Mouse (Mus musculus) neural tube, embryonic 13.5 days (tissue): ENCODE measurements around the gene Efcab6. TPM values are rescaled to one million over a fixed set of nuclear protein-coding genes. Genes with fewer than 3 reads are reported as not detected.
"Not testable (repeated sequence)": the region's sequence is repeated elsewhere in the genome, so short reads cannot be mapped to it uniquely, and the experiment has no call there.

Experiments
- ATAC-seq: fragments of 200-750 bp; cut with Nextera tagmentation; 2 replicates; pipeline ENCODE4 v1.8.0; 2017; ENCODE audit warnings: low read depth, mild to moderate bottlenecking, moderate TSS enrichment, moderate library complexity
- H3K27ac ChIP-seq: fragments of 300-500 bp; sonication (generic); replicated peaks from 2 replicates; pipeline ENCODE4 v1.5.1; 2015; ENCODE audit warnings: moderate library complexity, mild to moderate bottlenecking, inconsistent platforms
- H3K27me3 ChIP-seq: fragments of 300-500 bp; sonication (generic); 2 replicates; pipeline ENCODE4 v1.6.1; 2015; ENCODE audit warnings: mild to moderate bottlenecking, inconsistent platforms
- H3K36me3 ChIP-seq: fragments of 300-500 bp; sonication (generic); 2 replicates; pipeline ENCODE4 v1.6.1; 2015; ENCODE audit warnings: mild to moderate bottlenecking, inconsistent platforms
- H3K4me1 ChIP-seq: fragments of 300-500 bp; sonication (generic); replicated peaks from 2 replicates; pipeline ENCODE4 v1.6.1; 2015; ENCODE audit warnings: inconsistent platforms
- H3K4me2 ChIP-seq: fragments of 300-500 bp; sonication (generic); 2 replicates; pipeline ENCODE4 v1.6.1; 2015; ENCODE audit warnings: inconsistent platforms, mild to moderate bottlenecking, moderate library complexity
- H3K4me3 ChIP-seq: fragments of 300-500 bp; sonication (generic); 2 replicates; pipeline ENCODE4 v1.5.1; 2015; ENCODE audit warnings: mild to moderate bottlenecking, inconsistent platforms
- H3K9ac ChIP-seq: fragments of 300-500 bp; sonication (generic); 2 replicates; pipeline ENCODE4 v1.6.1; 2015; ENCODE audit warnings: moderate library complexity, mild to moderate bottlenecking, inconsistent platforms
- H3K9me3 ChIP-seq: fragments of 300-500 bp; sonication (generic); 2 replicates; pipeline ENCODE4 v1.6.1; 2016; ENCODE audit warnings: inconsistent platforms
- WGBS: fragments of 180-500 bp; shearing (Covaris S2); methylation state at CpG from one replicate; pipeline ENCODE4 v1.1.7; 2015; 5-methylcytosine and 5-hydroxymethylcytosine counted together
- polyA plus RNA-seq: library from polyadenylated mRNA; unstranded; fragments of >200 nt; fragmentation: Nextera tagmentation; extraction: Ambion mirVana; gene quantifications from 2 replicates; pipeline ENCODE4 v1.2.1, GENCODE M21; 2015

The Efcab6 gene
- polyA plus RNA-seq, result 0.36 and 1.2 TPM in 2 replicates

DNA sequence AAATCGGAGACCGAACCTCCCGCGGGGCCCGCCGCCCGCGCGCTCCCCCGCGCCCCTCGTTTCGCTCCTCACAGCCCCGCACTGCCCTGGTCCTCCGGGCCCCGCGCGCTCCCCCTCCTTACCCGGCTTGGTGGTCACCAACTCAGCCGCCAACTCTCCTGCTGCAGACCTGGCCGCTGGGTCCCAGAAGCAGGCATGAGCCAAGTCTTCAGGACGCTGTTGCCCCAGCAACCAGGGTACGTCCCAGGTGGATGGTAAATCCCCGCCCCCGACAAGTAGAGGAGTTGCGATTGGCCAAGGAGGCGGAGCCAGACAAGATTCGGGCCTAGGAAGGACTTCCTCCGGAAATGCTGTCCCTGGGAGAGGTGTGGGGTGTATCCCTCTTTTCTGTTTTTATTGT lies at the start of gene Efcab6:
Gene Efcab6 (minus strand): TSS at position 240 of the 400 bp plus-strand sequence.
- H3K36me3 ChIP-seq, result no peaks in the 10 kb centered on the region
- 2% methylated on average over 29 of the region's 29 CpGs for WGBS
- peak within 1 kb of the TSS; percentile 52; the same call in 1 of the 2 replicates for H3K9ac ChIP-seq
- H3K4me2 ChIP-seq, result peak within 1 kb of the TSS; percentile 67
- ATAC-seq, result peak; percentile 70
- no peak within 1 kb of the TSS for H3K27ac ChIP-seq
- peaks cover 51% of the 10 kb centered on the region for H3K27me3 ChIP-seq
- H3K4me3 ChIP-seq, result peak within 1 kb of the TSS; percentile 36
- H3K9me3 ChIP-seq, result no peaks in the 10 kb centered on the region
- H3K4me1 ChIP-seq, result peaks cover 25% of the 10 kb centered on the region

DNA sequence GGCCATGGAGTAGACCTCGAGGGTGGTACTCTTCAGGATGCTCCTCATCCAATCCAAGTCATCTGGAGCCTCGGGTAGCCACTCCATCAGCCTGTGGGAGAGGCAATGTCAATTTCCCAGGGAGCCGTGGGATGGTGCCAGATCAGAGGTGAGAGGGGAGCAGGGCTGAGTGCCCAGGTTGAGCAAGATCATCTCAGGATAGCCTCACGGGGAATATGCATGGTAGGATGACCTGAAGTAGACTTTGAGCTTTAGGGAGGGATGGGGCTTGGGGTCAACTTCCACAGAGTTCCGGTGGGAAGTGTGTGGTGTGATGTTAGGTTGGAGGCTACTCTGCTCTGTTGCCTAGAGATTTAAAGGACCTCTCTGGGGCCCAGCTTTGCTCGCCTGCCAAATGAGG lies 48.7 kb upstream of the Efcab6 start:
- Histone ChIP-seq H3K4me2 (no peak overlapping the region), H3K9ac (no peak overlapping the region), H3K4me3 (no peak overlapping the region), H3K4me1 (no peaks in the 10 kb centered on the region), H3K27me3 (no peaks in the 10 kb centered on the region), H3K36me3 (no peaks in the 10 kb centered on the region), H3K9me3 (0 out of 2 replicates have a peak, but pooled peaks cover 3% of the 10 kb centered on the region), H3K27ac (no peak overlapping the region)
- WGBS, result 76% methylated on average over 6 of the region's 6 CpGs
- no peak for ATAC-seq

DNA sequence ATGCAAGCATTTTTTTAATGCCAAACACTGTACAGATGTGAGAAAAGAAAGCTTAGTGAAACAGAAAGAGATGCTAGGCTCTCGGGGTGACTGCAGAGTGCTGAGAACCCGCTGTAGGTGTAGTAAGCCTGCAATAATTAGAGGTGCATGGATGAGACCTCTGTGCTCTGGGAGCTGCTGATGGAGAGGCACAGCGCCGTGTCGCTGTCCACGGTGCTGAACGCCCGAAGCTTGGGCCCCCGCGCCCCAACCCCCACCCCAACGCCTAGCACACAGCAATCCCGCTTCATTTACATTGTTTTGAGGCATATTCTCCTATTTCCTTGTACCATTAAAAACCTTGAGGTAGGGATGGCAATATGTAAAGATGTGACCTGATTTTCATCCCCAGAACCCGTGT lies 43.7 kb upstream of the Efcab6 start:
- Histone ChIP-seq H3K9me3 (no peaks in the 10 kb centered on the region), H3K4me3 (no peak overlapping the region), H3K4me2 (no peak overlapping the region), H3K4me1 (peaks cover 24% of the 10 kb centered on the region), H3K36me3 (no peaks in the 10 kb centered on the region), H3K27ac (no peak overlapping the region), H3K27me3 (peaks cover 38% of the 10 kb centered on the region), H3K9ac (no peak overlapping the region)
- no peak for ATAC-seq
- WGBS, result 8% methylated on average over 13 of the region's 13 CpGs

DNA sequence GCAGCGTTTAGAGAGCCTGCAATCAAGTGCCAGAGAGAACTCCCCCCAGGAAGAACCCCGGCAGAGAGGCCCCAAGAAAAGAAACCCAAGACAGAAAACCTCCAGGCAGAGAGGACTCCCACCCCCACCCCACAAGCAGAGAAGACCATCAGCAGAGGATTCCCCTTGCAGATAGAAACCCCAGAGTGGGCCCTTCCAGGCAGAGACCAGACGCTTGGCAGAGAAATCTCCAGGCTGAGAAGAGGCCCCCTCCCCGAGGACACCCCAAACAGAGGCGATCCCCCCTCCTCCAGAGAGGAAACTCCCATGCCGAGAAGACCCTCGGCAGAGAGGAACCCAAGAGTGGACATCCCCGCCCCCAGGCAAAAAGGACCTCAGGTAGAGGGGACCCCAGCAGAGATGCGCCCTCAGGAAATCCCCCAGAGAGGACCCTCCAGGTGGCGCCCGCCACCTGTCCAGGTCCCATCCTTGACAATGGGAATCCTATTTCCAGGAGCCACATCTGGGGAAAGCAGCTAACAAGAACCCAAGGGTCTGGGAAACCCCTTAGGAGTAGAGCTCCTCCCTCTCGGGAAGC lies 40.8 kb upstream of the Efcab6 start:
- ATAC-seq, result peak; percentile 58; the same call in 1 of the 2 replicates
- H3K4me3 ChIP-seq, result peak overlapping the region; percentile 59
- peaks cover 38% of the 10 kb centered on the region for H3K27me3 ChIP-seq
- no peaks in the 10 kb centered on the region for H3K9me3 ChIP-seq
- peaks cover 35% of the 10 kb centered on the region for H3K4me1 ChIP-seq
- H3K27ac ChIP-seq, result peak overlapping the region; percentile 61
- 10% methylated on average over 12 of the region's 12 CpGs for WGBS
- H3K4me2 ChIP-seq, result peak overlapping the region; percentile 72
- H3K9ac ChIP-seq, result peak overlapping the region; percentile 78
- H3K36me3 ChIP-seq, result no peaks in the 10 kb centered on the region

DNA sequence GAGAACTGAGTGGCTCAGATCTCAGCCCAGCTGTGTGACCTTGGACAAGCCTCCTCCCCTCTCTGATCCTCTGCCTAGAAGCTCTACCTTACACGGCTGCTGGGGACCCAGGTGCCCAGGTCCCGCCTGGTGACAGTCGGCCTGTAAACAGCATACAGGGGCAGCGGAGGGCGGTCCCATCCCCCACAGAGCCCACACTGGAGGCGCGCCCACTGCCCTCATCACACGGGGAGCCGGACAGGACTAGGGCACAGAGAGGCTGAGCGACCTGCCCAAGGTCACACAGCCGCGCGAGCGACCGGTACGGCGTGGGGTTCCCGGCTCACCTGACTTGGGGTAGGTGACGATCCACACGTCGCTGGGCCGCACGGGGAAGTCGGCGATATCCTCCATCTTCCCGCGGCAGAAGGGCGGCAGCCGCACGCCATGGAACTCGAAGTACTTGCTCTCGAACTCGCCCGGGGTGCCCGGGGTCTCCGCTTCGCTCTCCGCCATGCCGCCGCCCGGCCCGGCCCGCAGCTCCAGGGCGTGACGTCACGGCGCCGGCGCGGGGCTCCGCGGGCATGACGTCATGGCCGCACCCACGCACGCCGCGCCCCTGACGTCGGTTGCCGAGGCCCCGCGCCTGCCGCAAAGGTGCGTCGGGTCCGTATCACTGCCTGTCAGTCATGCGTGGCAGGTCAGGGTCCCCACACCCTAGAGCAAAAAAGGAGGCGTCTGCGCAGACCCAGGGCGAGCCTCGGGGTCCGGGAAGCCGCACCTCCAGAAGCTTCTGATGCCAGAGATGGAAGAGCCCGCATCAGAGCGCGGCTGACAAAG lies 40.1 kb upstream of the Efcab6 start, which contains the start of gene Sult4a1:
Gene Sult4a1 (minus strand): TSS at position 650 of the 819 bp plus-strand sequence.
- Histone ChIP-seq H3K27ac (peak within 1 kb of the TSS; percentile 61), H3K9me3 (no peaks in the 10 kb centered on the region), H3K4me1 (peaks cover 35% of the 10 kb centered on the region), H3K4me3 (peak within 1 kb of the TSS; percentile 59), H3K4me2 (peak within 1 kb of the TSS; percentile 72), H3K36me3 (no peaks in the 10 kb centered on the region), H3K9ac (peak within 1 kb of the TSS; percentile 78), H3K27me3 (peaks cover 38% of the 10 kb centered on the region)
- peak; percentile 88 for ATAC-seq
- WGBS, result 3% methylated on average over 76 of the region's 77 CpGs

DNA sequence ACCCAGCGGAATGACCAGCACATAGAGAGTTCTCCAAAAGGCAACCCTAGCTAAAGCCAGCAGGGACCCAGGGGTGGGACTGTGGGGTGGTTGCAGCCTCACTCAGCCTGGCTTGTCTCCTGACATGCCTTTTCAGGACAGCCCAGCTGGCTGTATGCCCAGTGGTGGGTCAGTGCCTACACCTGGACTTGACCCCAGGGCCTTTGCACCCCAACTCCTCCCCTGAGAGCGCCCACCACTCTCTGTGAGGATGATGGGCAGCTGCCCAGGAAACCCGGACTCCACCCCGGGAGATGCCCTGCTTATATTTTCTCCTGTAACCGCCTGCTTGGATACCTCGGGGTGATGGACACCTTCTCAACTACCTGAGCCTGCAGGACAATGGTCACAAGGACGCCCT lies 39.4 kb upstream of the Efcab6 start:
- 79% methylated on average over 7 of the region's 7 CpGs for WGBS
- ATAC-seq, result no peak
- H3K9me3 ChIP-seq, result no peaks in the 10 kb centered on the region
- no peak overlapping the region for H3K27ac ChIP-seq
- H3K4me3 ChIP-seq, result peak overlapping the region; percentile 59
- peaks cover 35% of the 10 kb centered on the region for H3K4me1 ChIP-seq
- H3K27me3 ChIP-seq, result peaks cover 38% of the 10 kb centered on the region
- peak overlapping the region; percentile 78 for H3K9ac ChIP-seq
- no peaks in the 10 kb centered on the region for H3K36me3 ChIP-seq
- H3K4me2 ChIP-seq, result peak overlapping the region; percentile 72

DNA sequence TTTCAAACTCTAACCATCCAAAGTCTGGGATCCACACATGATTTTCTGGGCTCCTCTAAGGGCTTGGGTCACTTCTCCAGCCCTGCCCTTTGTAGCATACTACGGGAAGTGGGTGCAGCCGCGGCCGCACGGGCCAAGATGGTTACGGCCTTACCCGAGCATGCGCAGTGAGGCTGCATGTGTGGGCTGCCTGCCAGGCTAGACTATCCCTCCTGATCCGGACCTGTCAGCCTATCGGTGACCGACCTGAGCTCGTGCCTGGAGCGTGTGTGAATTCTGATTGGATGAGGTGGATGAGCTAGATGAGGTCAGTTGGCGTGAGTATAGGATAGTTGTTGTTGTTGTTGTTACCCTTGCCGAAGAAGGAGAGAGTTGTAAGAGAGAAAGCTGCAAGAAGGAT lies 32.4 kb upstream of the Efcab6 start:
- H3K27me3 ChIP-seq, H3K4me2 ChIP-seq, ATAC-seq, H3K9ac ChIP-seq, H3K36me3 ChIP-seq, H3K9me3 ChIP-seq, H3K4me1 ChIP-seq, H3K27ac ChIP-seq, H3K4me3 ChIP-seq: not testable (repeated sequence)
- WGBS, result 81% methylated on average over 15 of the region's 15 CpGs

DNA sequence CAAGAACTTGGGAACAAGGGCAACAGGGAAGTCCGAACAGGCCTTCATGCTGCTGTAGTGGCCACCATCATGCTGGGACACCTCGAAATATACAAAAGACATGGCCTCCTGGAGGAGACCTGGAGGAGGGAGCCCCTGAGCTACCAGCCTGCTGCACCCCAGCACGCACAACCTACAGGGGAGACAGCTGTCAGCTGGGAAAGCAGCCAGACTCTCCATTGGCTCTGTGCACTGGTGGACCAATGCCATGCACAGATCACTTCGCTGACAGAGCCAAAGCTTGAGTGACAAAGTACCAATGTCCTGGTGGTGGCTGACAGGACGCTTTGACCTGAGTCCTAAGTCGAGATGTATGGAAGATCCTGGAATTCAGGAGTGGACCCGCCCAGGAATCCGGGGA lies 30.9 kb upstream of the Efcab6 start:
- Histone ChIP-seq H3K36me3 (no peaks in the 10 kb centered on the region; the same call in 1 of the 2 replicates), H3K27ac (no peak overlapping the region), H3K9ac (no peak overlapping the region), H3K4me1 (0 out of 2 replicates have a peak, but pooled peaks cover 3% of the 10 kb centered on the region), H3K4me2 (no peak overlapping the region), H3K27me3 (no peaks in the 10 kb centered on the region), H3K4me3 (no peak overlapping the region), H3K9me3 (no peaks in the 10 kb centered on the region)
- no peak for ATAC-seq
- WGBS, result 87% methylated on average over 8 of the region's 8 CpGs

DNA sequence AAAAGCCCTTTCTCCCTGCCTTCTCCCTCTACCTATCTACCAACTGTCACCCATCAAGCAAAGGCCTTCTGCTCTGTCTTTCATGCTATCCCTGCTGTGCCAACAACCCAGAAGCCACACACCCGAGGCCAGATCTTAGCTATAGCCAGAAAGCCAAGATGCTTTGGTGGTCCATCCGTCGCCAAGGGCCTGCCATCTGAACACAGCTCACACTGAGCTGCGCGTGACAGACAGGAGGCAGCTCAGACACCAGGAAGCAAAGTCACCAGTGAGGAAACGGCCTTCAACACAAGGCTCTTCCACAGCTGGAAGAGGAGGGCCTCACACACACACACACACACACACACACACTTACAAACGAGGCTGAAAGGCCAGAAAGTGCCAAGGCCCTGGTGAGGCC lies 29.7 kb upstream of the Efcab6 start:
- Histone ChIP-seq H3K36me3 (peaks cover 5% of the 10 kb centered on the region; the same call in 1 of the 2 replicates), H3K4me1 (0 out of 2 replicates have a peak, but pooled peaks cover 3% of the 10 kb centered on the region), H3K4me3 (no peak overlapping the region), H3K27ac (no peak overlapping the region), H3K4me2 (no peak overlapping the region), H3K9ac (no peak overlapping the region), H3K9me3 (no peaks in the 10 kb centered on the region), H3K27me3 (no peaks in the 10 kb centered on the region)
- WGBS, result 78% methylated on average over 7 of the region's 7 CpGs
- no peak for ATAC-seq

DNA sequence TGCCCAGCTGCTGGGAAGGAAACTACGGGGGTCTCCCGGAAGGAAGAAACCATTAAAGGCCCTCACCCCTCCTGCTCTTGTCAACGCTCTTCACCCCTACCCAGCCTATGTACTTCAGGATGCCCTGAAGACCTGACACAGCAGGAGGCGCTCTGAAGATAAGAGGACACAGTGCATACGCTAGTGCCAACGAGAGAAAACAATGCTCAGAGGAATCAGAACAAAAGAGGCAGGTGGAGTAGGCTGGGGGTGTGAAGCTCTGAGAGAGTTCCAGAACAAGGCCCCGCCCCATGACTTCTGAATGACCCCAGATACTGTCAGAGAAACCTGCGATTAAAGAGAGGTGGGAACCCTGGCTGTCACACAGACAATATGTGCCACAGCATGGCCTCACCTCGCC lies 21.6 kb upstream of the Efcab6 start:
- Histone ChIP-seq H3K9me3 (no peaks in the 10 kb centered on the region), H3K27me3 (no peaks in the 10 kb centered on the region), H3K27ac (no peak overlapping the region), H3K4me2 (no peak overlapping the region), H3K4me3 (no peak overlapping the region), H3K36me3 (peaks cover 18% of the 10 kb centered on the region; the same call in 1 of the 2 replicates), H3K4me1 (peaks cover 7% of the 10 kb centered on the region; the same call in 1 of the 2 replicates), H3K9ac (no peak overlapping the region)
- ATAC-seq, result no peak
- 23% methylated on average over 9 of the region's 9 CpGs for WGBS

DNA sequence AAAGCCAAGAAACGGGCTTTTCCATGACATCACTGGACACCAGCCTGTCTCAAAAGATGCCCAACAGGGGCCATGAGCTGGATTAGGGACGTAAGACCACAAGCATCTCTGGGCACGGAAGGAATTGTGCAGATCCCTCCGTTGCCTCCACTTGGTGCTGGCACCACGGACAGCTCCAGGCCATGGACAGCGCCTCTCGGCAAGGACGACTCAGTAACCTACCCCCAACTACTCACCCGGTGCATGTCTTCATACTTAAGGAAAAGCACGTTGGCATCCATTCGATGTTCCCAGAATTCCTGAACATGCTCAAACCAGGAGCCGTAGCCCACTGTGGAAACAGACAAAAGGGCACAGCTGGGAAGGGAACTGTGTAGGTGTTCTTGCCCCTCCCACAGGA lies 21.2 kb upstream of the Efcab6 start:
- peaks cover 18% of the 10 kb centered on the region; the same call in 1 of the 2 replicates for H3K36me3 ChIP-seq
- no peaks in the 10 kb centered on the region for H3K27me3 ChIP-seq
- H3K27ac ChIP-seq, result no peak overlapping the region
- no peaks in the 10 kb centered on the region for H3K9me3 ChIP-seq
- ATAC-seq, result no peak
- 40% methylated on average over 12 of the region's 12 CpGs for whole genome bisulfite sequencing
- H3K4me1 ChIP-seq, result peaks cover 7% of the 10 kb centered on the region; the same call in 1 of the 2 replicates
- H3K4me3 ChIP-seq, result no peak overlapping the region
- no peak overlapping the region for H3K9ac ChIP-seq
- H3K4me2 ChIP-seq, result no peak overlapping the region

DNA sequence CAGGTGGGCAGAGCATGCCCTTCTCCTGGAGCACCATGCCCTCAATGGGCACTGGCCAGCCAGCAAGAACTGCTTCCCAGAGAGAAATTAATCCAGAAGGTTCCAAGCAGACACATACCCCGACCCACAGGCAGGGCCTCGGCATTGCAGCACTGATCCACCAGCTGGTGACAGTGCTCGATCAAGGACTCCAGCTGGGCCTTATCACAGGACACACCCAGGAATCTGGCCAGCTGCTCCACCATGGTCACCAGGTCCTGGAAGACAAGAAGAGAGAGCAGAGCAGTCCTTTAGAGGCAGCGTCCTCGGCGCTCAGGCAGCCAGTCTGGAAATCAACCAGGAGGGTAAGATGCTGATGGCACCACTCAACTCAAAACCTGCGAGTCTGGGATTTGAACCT lies 14.9 kb upstream of the Efcab6 start:
- Histone ChIP-seq H3K9ac (no peak overlapping the region), H3K4me3 (no peak overlapping the region), H3K27me3 (peaks cover 5% of the 10 kb centered on the region; the same call in 1 of the 2 replicates), H3K4me2 (no peak overlapping the region), H3K27ac (no peak overlapping the region), H3K9me3 (no peaks in the 10 kb centered on the region), H3K36me3 (peaks cover 18% of the 10 kb centered on the region; the same call in 1 of the 2 replicates), H3K4me1 (no peaks in the 10 kb centered on the region)
- 83% methylated on average over 7 of the region's 7 CpGs for WGBS
- no peak for ATAC-seq
